Mouse (Mus musculus): ENCODE data around the gene Cpeb3. TPM values are rescaled to one million over a fixed set of nuclear protein-coding genes. Genes with fewer than 3 reads are reported as not detected.

Gene Cpeb3
- total RNA-seq, 2 experiments from 2014 or later: 12.3 to 24.1 TPM

DNA sequence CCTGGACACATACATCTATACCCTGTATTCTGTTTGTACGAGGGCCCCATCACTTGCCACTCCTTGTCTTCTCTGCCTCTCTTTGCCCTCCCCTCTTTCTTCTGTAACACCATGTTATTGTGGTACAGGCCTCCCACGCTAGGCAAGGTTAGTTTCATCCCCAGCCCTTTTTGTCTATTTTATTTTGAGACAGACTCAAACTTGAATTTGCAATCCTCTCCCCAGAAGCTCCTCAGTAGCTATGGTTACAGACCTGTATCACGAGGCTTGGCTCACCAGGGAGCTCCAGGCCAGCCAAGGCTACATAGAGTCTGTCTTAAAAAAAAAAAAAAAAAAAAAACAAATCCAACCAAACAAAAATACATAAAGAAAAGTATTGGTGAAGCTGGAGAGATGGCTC, 123.9 kb downstream of the Cpeb3 start:
- no peak for DNase-seq

DNA sequence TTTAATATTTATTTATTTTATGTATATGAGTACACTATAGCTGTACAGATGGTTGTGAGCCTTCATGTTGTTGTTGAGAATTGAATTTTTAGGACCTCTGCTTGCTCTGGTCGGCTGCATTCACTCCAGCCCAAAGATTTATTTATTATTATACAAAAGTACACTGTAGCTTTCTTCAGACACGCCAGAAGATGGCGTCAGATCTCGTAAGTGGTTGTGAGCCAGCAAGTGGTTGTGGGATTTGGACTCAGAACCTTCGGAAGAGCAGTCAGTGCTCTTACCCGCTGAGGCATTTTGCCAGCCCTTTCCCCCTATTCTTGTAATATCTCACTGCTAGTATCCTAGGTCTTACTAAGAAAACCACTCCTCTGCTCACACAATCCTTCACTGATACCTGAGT, 126.9 kb downstream of the Cpeb3 start:
- DNase-seq: peak in 1 of 2 experiments; percentile 25

DNA sequence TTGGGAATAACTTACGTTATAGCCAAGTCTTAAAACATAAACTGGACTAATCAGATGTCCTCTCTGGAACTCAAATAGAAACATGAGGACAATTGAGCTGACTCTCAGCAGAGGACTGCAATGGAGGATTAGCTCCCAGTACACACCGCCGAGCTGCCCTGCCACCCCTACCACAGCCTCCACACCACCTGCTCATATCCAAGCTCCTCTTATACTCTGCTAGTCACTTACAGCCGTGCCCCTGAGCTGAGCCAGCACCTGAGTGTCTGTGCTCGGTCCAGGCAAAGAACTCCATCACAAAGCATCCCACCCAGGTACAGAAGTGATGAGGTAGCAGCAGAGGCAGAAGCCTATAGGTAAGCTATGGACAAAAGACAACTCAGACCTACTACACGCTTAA, 129.2 kb downstream of the Cpeb3 start:
- no peak for DNase-seq

DNA sequence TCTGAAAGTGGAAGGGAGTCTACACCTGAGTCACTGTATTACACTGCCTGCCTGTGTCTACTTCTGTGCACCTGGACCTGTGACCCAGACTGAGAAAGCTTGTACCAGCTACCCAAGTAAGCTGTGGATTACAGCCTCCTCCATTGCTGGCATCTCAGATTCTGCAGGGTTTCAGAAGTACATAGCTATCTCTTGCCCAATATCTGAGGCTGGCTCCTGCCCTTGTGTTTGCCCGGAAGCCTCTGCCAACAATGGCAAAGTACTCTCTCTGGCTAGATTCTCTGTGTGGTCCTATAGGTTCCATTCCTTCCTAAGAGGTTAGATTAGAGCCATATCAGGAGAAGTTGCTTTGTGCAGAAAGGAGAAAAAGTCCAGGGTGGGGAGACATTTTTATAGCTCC, 129.8 kb downstream of the Cpeb3 start:
- peak; percentile 45 to 49 for DNase-seq

DNA sequence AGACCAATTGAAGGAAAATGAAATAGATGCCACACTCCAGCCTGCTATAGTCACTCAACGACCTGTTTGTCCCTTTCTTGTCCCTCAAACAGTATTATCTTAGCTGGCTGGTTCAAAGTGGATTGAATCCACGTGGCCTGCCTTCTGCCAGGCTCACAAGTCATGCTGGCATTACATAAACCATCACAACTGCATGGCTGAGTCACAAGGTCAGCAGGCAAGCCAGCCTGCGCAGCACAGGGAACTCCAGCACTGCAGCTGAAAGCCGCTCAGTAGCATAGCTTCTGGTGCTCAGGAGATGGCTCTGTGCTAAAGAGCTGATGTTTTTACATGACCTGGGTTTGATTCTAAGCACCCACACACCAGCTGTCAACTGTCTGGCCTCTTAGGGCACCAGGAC, 130.3 kb downstream of the Cpeb3 start:
- peak; percentile 87 to 88 for DNase-seq

GRCm38 (mm10) chr19:37077258-37077657, 131.1 kb downstream of the Cpeb3 start:
- peak in 1 of 2 experiments; percentile 18 for DNase-seq

GRCm38 (mm10) chr19:37076646-37077045, 131.8 kb downstream of the Cpeb3 start:
- DNase-seq: no peak

- DNase-seq: no peak
Observed at GRCm38 (mm10) chr19:37076116-37076515, 132.3 kb downstream of the Cpeb3 start.

GRCm38 (mm10) chr19:37075690-37076089, 132.7 kb downstream of the Cpeb3 start:
- no peak for DNase-seq

GRCm38 (mm10) chr19:37074726-37075125, 133.7 kb downstream of the Cpeb3 start:
- peak; percentile 44 to 50 for DNase-seq

DNA sequence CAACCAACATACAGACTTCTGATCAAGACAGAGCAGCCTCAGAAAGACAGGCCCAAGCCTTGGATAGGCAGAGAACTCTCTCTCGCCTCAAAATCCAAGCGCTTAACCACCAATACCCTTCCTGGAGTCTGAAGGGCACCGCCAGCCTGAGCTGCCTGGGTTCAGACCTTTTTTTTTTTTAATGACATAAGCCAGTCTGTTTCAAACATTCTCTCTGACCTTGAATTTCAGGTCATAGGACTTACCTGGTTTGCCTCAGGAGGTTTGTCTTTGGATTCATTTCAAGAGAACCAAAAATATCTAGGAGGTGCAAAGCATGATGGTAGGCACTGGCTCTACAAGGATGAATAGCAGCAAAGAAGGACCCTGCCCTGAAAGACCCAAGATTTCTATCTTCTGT, 134.1 kb downstream of the Cpeb3 start:
- DNase-seq: no peak

- no peak for DNase-seq
Observed at GRCm38 (mm10) chr19:37072871-37073629, 135.4 kb downstream of the Cpeb3 start.

- DNase-seq: no peak
Observed at GRCm38 (mm10) chr19:37069243-37069642, 139.2 kb downstream of the Cpeb3 start.

- DNase-seq: no peak
Observed at GRCm38 (mm10) chr19:37060078-37060477, 148.3 kb downstream of the Cpeb3 start.

GRCm38 (mm10) chr19:37059623-37060022, 148.8 kb downstream of the Cpeb3 start:
- peak; percentile 17 to 18 for DNase-seq

GRCm38 (mm10) chr19:37057161-37057905, 151.1 kb downstream of the Cpeb3 start:
- DNase-seq: no peak

GRCm38 (mm10) chr19:37055976-37056556, 152.3 kb downstream of the Cpeb3 start:
- no peak for DNase-seq

GRCm38 (mm10) chr19:37050643-37051345, 157.6 kb downstream of the Cpeb3 start:
- peak; percentile 45 to 77 for DNase-seq

GRCm38 (mm10) chr19:37048507-37048906, 159.9 kb downstream of the Cpeb3 start:
- DNase-seq: no peak

DNA sequence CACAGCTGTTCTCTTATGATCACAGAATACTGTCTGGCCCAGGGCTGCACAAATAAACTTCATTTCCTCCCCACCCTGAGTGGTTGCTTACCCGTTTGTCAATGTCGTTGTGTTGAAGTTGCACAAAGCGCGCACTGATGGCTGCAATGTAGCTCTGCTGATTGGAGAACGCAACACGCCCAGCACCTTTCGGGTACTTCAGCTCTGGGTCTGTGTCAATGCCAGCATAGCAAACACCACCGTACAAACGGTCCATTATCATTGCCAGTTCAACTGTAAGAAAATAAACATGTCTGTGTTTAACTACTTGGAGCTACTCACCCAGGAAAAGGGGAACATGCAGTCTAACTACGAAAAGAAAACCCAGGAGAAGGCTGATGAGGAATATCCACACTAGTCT, 164.0 kb downstream of the Cpeb3 start:
- no peak for DNase-seq

GRCm38 (mm10) chr19:37040906-37041305, 167.5 kb downstream of the Cpeb3 start:
- no peak for DNase-seq

GRCm38 (mm10) chr19:37032364-37032763, 176.0 kb downstream of the Cpeb3 start:
- no peak for DNase-seq
